Mouse (Mus musculus): Measurements from ENCODE around the gene Timm8b.
"Not testable (repeated sequence)": the region's sequence is repeated elsewhere in the genome, so short reads cannot be mapped to it uniquely, and the experiment has no call there.

The Timm8b gene

GRCm38 (mm10) chr9:50601536-50601935 lies 2.2 kb upstream of the Timm8b start:
- DNase-seq (ENCODE audit: extremely low read depth, insufficient read length, low spot score), result no peak

- DNase-seq (ENCODE audit: extremely low read depth, insufficient read length, low spot score), result no peak
Observed at GRCm38 (mm10) chr9:50602055-50602845, 1.5 kb upstream of the Timm8b start.

- no peak for DNase-seq (ENCODE audit: extremely low read depth, insufficient read length, low spot score)
Observed at GRCm38 (mm10) chr9:50603998-50604324, 251 bp downstream of the Timm8b start.

GRCm38 (mm10) chr9:50604338-50604737 lies 628 bp downstream of the Timm8b start:
- no peak for DNase-seq (ENCODE audit: extremely low read depth, insufficient read length, low spot score)

- DNase-seq (ENCODE audit: extremely low read depth, insufficient read length, low spot score), result no peak
Observed at GRCm38 (mm10) chr9:50612115-50612514, 8.4 kb downstream of the Timm8b start.

GRCm38 (mm10) chr9:50616161-50616560 lies 12.5 kb downstream of the Timm8b start:
- DNase-seq (ENCODE audit: extremely low read depth, insufficient read length, low spot score), result no peak

GRCm38 (mm10) chr9:50616766-50617603 lies 13.3 kb downstream of the Timm8b start, which contains the start of the genes Pih1d2 and Nkapd1:
TSS of gene Pih1d2 (plus strand) at chr9:50617321.
TSS of gene Nkapd1 (minus strand) at chr9:50617464.
- DNase-seq (ENCODE audit: extremely low read depth, insufficient read length, low spot score), result peak; percentile 92

GRCm38 (mm10) chr9:50617794-50618330 lies 14.2 kb downstream of the Timm8b start:
- DNase-seq (ENCODE audit: extremely low read depth, insufficient read length, low spot score), result no peak

GRCm38 (mm10) chr9:50630903-50631302 lies 27.2 kb downstream of the Timm8b start:
- DNase-seq (ENCODE audit: extremely low read depth, insufficient read length, low spot score), result not testable (repeated sequence)

- DNase-seq (ENCODE audit: extremely low read depth, insufficient read length, low spot score), result no peak
Observed at GRCm38 (mm10) chr9:50632016-50632688, 28.4 kb downstream of the Timm8b start.

GRCm38 (mm10) chr9:50633059-50633458 lies 29.3 kb downstream of the Timm8b start:
- no peak for DNase-seq (ENCODE audit: extremely low read depth, insufficient read length, low spot score)

- no peak for DNase-seq (ENCODE audit: extremely low read depth, insufficient read length, low spot score)
Observed at GRCm38 (mm10) chr9:50634270-50634669, 30.6 kb downstream of the Timm8b start.

- no peak for DNase-seq (ENCODE audit: extremely low read depth, insufficient read length, low spot score)
Observed at GRCm38 (mm10) chr9:50646826-50647370, 43.2 kb downstream of the Timm8b start.

- no peak for DNase-seq (ENCODE audit: extremely low read depth, insufficient read length, low spot score)
Observed at GRCm38 (mm10) chr9:50650503-50650902, 46.8 kb downstream of the Timm8b start.

Measured in 3134 (cell line).